Mouse (Mus musculus): ENCODE results near the gene 1700013G24Rik. TPM values are rescaled to one million over a fixed set of nuclear protein-coding genes. Genes with fewer than 3 reads are reported as not detected.

Gene 1700013G24Rik
- polyA plus RNA-seq, 1 experiment, result not detected

DNA sequence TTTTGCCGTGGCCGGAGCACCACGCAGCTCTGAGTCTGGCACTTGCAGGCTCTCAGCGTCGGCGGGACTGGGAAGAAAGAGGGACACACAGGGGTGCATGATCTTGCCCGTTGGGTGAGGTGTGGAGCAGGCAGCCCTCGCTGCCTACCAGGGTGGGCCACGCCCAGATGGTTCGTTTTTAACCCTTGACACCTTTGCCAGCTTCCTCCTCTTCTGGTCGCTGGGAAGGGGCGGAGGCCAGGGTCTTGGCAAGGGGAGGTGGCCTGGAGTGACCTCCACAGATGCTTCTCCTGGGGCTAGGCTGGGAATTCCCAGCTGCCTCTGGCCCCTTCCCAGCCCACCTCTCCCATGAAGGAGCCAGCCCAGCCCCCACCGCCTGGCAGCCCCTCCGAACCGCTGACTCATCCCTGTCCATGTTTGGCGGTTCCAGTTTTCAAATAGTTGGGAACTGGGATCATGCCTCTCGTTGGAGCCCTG lies 23.7 kb downstream of the 1700013G24Rik start:
- Histone ChIP-seq H3K27ac (replicated peaks; ENCODE audit: low read depth, low read length) (peak overlapping the region; percentile 92), H3K4me1 (ENCODE audit: control insufficient read depth, insufficient read depth, insufficient read length, low read length) (peaks cover 63% of the 10 kb centered on the region), H3K4me3 (ENCODE audit: insufficient read depth, low read depth, low read length) (peak overlapping the region; percentile 47)

DNA sequence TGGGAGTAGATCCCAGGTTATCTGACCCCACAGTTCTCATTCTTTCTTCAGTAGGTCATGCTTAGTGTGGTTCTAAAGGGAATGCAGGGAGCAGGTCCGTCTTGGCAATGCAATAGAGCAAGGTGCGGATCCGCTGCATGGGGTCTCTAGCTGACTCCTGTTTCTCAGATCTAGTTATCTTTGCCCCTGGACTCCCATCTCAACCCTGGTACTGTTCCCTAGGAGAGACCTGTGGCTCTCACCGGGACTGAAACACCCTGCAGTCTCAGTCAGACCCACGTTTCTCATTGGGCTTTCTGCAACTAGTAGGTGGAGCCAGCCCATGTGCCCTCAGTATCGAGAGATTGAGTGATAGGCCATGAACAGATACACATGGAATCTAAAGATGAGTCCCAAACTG lies 24.5 kb downstream of the 1700013G24Rik start:
- H3K4me1 ChIP-seq (ENCODE audit: control insufficient read depth, insufficient read depth, insufficient read length, low read length), result peaks cover 67% of the 10 kb centered on the region
- peak overlapping the region; percentile 92 for H3K27ac ChIP-seq (replicated peaks; ENCODE audit: low read depth, low read length)
- H3K4me3 ChIP-seq (ENCODE audit: insufficient read depth, low read depth, low read length), result peak overlapping the region; percentile 47

DNA sequence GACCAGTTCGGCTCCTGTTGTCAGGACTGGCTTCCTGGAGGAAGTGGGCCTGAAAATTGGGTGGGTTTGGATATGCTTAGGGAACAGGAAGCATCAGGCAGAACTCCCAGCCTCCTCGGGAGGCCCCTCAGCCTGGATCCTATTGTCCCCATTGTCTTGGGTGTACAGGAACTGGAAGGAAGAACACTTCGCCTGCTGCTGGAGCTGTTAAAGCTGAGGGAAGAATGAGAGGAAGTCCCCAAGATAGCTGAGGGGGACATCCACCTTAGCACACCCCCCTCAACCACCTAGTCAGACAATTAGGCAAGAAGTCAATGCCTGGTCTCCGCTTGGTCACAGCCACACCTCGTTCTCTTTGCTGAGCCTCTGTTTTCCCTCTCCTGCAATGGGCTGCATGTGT lies 25.2 kb downstream of the 1700013G24Rik start:
- Histone ChIP-seq H3K27ac (replicated peaks; ENCODE audit: low read depth, low read length) (peak overlapping the region; percentile 97), H3K4me1 (ENCODE audit: control insufficient read depth, insufficient read depth, insufficient read length, low read length) (peaks cover 61% of the 10 kb centered on the region), H3K4me3 (ENCODE audit: insufficient read depth, low read depth, low read length) (peak overlapping the region; percentile 47)

DNA sequence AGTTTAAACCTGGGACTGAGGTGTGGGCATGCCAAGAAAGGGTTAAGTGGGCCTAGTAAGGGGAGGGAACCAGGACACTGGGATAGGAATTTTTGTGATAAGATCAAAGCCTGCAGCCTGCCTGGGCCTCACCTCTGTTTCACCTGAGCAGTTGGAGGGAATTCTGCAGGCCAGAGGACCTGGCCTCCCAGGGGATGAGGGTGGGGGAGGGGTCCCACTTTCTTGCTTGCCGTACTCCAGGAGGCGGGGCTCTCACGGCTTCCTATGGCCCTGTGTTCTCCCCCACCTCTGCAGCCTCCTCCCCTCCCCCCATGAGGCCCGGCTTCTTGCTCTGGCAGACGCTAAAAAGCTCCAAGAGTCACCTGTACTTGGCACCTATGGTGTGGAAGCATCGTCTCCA lies 26.7 kb downstream of the 1700013G24Rik start:
- Histone ChIP-seq H3K4me3 (ENCODE audit: insufficient read depth, low read depth, low read length) (0 out of 2 replicates have a peak overlapping the region, but pooled peaks have one; percentile 3), H3K4me1 (ENCODE audit: control insufficient read depth, insufficient read depth, insufficient read length, low read length) (peaks cover 68% of the 10 kb centered on the region)

DNA sequence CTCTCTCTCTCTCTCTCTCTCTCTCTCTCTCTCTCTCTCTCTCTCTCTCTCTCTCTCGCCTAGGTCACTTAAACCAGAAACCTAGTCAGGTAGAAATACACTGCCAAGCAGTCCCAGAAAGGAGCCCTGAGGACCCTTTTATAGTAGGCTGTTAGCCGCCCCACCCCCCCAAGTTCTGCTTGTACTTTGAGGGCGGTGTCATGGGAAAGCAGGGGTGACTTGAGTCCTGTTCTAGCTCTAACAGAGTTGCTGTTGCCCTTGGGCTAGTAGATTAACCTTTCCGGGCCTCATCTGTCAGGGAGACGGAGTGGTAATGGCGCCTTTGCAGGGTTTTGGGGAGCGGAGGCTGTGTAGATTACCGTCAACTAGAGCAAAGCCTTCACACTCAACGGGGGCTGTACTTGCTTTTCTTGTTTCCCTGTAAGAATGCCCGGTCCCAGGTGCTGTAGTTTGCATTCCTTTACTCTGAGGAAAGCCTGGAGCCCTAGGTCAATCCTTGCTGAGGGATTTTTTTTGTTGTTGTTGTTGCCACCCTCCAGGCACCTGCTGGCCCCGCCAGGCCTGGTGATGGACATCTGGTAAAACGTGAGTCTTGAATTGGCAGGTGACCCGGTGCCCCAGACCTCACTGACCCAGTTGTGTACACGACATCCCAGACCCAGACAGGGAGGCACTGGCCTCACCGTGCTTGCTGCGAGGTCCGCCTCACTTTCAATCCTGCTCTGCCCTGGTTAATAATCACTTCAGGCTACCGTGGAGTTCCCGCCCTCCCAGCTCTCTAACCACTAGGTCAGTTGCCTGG lies 27.3 kb downstream of the 1700013G24Rik start:
- Histone ChIP-seq H3K27ac (replicated peaks; ENCODE audit: low read depth, low read length) (peak overlapping the region; percentile 97), H3K4me1 (ENCODE audit: control insufficient read depth, insufficient read depth, insufficient read length, low read length) (peaks cover 68% of the 10 kb centered on the region), H3K4me3 (ENCODE audit: insufficient read depth, low read depth, low read length) (peak overlapping the region; percentile 3; the same call in 1 of the 2 replicates)

More for the DNA sequence above, 26.7 kb downstream of the 1700013G24Rik start:
- peak overlapping the region; percentile 97 for H3K27ac ChIP-seq (replicated peaks; ENCODE audit: low read depth, low read length)

DNA sequence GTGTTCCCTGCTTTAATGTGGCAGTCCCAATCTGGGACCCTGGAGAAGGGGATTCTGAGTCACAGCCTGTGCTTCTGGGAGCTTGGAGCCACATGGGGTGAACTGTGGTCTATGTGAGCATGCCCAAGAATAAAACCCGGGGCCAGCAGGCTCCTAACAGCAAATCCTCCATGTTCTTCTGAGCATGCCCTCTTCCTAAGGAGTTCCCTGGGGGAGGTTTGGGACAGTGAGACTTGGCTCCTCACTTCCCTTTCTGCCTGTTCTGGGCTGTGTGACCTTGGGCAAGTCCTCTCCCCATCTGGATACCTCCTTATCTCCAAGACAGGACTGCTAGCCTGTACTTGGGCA lies 27.9 kb downstream of the 1700013G24Rik start:
- H3K4me1 ChIP-seq (ENCODE audit: control insufficient read depth, insufficient read depth, insufficient read length, low read length), result peaks cover 68% of the 10 kb centered on the region
- H3K4me3 ChIP-seq (ENCODE audit: insufficient read depth, low read depth, low read length), result no peak overlapping the region
- peak overlapping the region; percentile 97 for H3K27ac ChIP-seq (replicated peaks; ENCODE audit: low read depth, low read length)

DNA sequence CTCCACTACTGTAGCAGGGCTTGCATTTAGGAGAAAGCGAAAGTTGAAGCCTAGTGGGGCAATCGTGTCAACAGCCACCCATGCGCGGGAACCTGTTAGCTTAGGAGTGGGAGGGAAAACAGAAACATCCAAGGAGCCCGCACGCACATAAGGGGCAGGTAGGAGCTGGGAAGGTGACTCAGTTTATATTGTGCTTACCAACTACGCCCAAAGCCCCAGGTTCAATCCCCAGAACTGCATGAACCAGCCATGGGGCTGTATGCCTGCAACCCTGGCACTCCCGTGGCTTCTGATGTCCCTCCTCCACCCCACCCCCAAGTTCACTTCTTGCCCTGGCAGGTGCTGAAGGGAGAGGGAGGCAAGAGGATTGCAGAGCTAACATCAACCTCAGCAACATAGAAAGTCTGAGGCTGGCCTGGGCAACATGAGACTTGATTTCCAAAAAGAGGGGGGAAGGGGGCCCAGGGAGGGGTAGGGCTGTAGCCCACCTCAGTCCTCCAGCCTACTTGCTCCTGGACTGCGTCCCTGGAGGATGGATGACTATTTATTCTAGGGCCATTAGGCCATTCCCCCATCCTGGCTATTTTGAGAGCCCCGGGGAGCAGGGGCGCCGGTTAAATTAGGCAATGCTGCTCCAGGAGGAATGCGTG lies 28.4 kb downstream of the 1700013G24Rik start:
- Histone ChIP-seq H3K4me3 (ENCODE audit: insufficient read depth, low read depth, low read length) (no peak overlapping the region), H3K27ac (replicated peaks; ENCODE audit: low read depth, low read length) (peak overlapping the region; percentile 97), H3K4me1 (ENCODE audit: control insufficient read depth, insufficient read depth, insufficient read length, low read length) (peaks cover 72% of the 10 kb centered on the region)

DNA sequence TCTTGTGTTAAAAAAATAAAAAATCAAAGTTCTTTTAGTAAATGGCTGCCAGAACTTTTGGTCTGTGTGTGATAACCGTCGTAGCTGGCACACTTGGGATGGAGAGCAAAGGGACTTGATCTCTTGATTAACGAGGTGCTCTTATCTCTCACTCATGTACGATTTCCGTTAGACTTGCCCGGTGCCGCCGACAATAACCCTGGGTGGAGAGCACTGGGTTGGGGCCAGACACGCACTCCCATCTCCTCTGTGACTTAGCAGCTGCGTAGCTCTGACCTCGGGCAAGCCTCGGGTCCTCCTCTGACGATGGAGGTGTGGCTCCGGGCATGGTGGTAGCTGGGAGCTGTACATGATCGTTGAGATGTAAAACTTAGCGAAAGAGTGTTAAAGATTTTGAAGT lies 30.8 kb downstream of the 1700013G24Rik start:
- H3K4me1 ChIP-seq (ENCODE audit: control insufficient read depth, insufficient read depth, insufficient read length, low read length), result peaks cover 71% of the 10 kb centered on the region
- peak overlapping the region; percentile 8; the same call in 1 of the 2 replicates for H3K4me3 ChIP-seq (ENCODE audit: insufficient read depth, low read depth, low read length)

DNA sequence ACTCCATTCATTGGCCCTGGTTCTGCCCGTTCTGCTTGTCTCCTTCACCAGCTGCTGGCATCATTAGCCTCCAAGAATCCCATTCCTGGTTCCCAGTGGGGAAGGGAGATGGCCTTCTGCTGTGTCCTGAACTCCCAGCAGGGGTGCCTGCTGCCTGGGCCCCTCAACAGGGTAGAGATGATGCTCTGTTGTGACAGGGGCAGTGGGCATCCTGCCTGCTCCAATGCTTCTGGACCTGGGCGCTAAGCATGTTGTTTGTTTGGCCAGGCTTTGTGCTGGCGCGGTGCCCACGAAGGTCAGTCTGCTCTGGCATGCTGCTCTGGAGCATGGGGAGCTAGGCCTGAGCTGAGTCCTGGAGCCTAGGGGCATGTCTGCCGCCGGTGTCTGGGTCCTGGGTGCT lies 31.5 kb downstream of the 1700013G24Rik start:
- Histone ChIP-seq H3K4me3 (ENCODE audit: insufficient read depth, low read depth, low read length) (0 out of 2 replicates have a peak overlapping the region, but pooled peaks have one; percentile 8), H3K4me1 (ENCODE audit: control insufficient read depth, insufficient read depth, insufficient read length, low read length) (peaks cover 71% of the 10 kb centered on the region), H3K27ac (replicated peaks; ENCODE audit: low read depth, low read length) (peak overlapping the region; percentile 97)

More for the DNA sequence above, 30.8 kb downstream of the 1700013G24Rik start:
- H3K27ac ChIP-seq (replicated peaks; ENCODE audit: low read depth, low read length), result peak overlapping the region; percentile 97

DNA sequence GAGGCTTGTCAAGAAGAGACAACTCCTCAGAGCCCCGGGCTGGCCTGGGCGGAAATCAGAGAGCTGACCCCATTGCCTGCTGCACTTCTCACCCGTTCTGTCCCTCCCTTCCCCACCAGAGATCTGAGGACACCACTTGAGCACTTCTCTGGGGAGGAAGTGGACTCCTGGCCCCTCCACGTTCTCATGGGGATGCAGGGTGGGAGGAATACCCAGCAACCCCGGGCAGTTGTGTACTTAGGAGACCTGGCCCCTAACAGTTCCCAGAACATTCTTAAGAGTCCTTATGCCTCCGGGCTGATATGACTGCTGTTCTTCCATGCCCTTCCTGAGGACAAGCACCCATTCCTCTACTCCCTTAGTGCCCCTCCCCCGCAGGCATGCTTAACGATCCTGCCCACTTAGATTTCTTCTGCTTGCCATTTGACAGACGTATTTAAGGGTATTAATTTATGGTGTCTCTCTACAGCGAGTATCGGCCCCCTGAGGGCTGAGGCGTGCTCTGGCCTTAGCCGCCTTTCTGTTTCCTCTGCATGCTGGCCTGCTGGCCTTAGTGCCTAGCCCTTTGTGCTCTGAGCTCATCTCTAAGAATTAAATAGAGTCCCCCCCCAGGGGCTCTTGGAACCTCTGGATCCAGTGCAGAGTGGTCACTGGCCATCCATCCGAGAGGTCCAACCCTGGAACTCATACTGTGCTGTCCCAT lies 32.3 kb downstream of the 1700013G24Rik start:
- H3K4me3 ChIP-seq (ENCODE audit: insufficient read depth, low read depth, low read length), result 0 out of 2 replicates have a peak overlapping the region, but pooled peaks have one; percentile 17
- peaks cover 74% of the 10 kb centered on the region for H3K4me1 ChIP-seq (ENCODE audit: control insufficient read depth, insufficient read depth, insufficient read length, low read length)
- peak overlapping the region; percentile 97 for H3K27ac ChIP-seq (replicated peaks; ENCODE audit: low read depth, low read length)

DNA sequence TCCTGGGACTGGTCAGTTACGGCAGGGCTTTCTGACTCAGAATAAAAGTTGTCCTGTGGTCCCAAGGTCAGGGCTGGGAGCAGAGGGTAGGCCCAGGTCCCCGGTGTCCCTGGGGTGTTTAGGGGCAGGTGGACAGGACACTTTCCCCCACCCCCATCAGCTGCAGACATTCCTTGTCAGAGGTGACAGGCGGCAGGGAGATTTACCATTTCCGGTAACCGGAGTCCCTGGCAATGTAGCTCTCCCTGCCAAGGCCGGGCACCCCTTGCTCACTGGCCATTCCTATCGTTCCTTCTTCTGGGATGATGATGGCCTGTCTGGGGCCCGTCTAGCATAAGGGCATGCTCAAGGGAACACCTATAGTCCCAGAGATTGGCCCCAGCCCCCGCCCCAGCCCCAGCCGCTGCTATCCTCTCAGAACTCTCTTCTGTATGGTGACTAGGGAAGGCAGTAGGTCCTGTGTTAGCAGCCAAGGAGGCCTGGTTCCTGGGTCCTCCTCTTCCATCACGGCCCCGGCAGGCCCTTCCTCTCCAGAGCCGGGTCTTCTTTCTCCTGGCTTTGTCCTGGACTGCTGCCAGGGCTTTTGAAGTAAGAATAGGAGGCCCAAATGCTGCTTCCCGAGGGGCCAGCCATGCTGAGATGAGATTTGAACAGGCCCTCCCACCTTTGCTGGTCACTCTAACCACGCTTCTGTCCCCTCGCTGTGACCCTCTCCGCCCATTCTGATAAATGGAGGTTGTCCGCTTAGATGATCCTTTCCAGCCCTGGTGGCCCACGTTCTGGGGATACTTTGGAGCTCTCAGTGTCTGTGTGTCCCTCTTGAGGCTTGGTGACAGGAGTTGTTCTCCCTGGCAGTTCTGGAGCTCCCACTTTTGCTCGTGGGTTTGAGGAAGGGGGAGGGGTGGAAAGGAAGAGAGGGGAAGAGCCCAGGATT lies 33.3 kb downstream of the 1700013G24Rik start:
- Histone ChIP-seq H3K27ac (replicated peaks; ENCODE audit: low read depth, low read length) (peak overlapping the region; percentile 97), H3K4me3 (ENCODE audit: insufficient read depth, low read depth, low read length) (peak overlapping the region; percentile 17), H3K4me1 (ENCODE audit: control insufficient read depth, insufficient read depth, insufficient read length, low read length) (peaks cover 66% of the 10 kb centered on the region)

DNA sequence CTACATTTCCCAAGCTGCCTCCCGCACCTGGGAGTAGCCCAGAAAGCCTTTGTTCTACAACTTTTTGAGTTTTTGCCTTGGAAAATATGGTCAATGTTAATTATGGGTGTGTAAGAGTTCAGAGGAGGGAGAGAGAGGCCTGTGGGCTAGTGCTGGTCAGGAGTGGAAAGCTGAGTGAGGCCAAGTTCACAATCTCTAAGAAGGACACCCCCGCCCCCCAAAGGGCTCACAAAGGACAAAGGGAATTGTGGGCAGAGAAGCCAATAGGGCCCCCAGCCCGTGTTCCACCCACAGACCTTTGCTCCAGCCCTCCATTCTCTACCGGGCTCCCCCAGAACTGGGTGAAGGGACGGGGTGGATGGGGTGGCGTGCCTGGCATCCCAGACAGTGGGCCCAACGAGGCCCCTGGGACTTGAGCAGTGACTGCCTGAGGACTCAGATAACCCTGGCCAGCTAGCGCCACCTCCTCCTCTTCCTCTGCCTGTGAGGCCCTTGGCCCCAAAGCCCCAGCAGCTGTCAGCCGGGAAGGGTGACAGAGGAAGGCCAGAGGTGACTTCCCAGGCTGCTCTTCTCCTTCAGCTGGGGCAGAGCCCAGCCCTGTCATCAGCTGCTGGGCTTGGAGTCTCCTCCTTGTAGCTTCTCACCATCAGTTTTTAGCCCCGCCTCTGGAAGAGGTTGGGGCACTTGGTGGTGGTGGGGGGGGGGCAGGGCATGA lies 34.4 kb downstream of the 1700013G24Rik start:
- Histone ChIP-seq H3K27ac (replicated peaks; ENCODE audit: low read depth, low read length) (peak overlapping the region; percentile 97), H3K4me3 (ENCODE audit: insufficient read depth, low read depth, low read length) (0 out of 2 replicates have a peak overlapping the region, but pooled peaks have one; percentile 16), H3K4me1 (ENCODE audit: control insufficient read depth, insufficient read depth, insufficient read length, low read length) (peaks cover 62% of the 10 kb centered on the region)

DNA sequence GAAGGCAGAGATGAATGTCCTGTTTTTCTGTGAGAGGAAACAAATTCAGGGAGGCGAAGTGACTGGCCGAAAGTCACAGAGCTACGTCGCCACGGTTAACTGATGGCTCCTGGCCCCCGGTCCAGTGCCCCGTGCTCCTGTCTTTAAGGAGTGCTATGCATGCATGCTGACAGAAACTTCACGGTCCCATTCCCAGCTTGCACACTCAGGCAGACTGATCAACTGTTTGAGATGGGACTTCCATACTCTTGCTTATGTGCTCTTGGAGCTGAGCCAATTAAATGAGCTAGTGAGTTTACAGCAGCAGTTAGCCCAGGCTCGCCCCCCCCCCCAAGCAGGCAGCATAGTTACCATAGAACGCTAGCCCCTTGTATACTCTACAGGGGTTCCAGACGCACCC lies 35.0 kb downstream of the 1700013G24Rik start:
- peak overlapping the region; percentile 16; the same call in 1 of the 2 replicates for H3K4me3 ChIP-seq (ENCODE audit: insufficient read depth, low read depth, low read length)
- H3K27ac ChIP-seq (replicated peaks; ENCODE audit: low read depth, low read length), result peak overlapping the region; percentile 97
- H3K4me1 ChIP-seq (ENCODE audit: control insufficient read depth, insufficient read depth, insufficient read length, low read length), result peaks cover 67% of the 10 kb centered on the region
